Mouse (Mus musculus): Measurements from ENCODE around the gene Wdr72.

DNA sequence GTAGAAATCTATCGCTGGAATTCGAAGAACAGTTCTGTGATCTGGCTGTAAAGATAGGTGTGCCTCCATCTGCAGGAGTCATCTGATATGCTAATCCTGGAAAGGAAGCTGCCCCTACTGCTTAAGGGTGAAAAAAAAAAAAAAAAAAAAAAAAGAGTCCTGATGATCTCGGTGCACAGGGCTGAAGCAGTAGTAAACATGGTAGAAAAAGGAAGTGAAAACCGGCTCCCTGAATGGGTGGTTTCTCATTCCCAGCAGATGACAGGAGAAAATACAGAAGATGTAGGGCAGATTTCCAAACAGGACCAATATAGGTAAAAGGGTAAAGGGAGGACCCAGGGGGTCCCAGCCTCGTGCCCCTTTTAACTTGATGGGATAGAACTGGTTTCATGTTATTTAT is 16.1 kb downstream of the Wdr72 start:
- TF ChIP-seq CTCF (IDR thresholded peaks at IDR 0.05; ENCODE audit: control insufficient read depth, insufficient read depth, insufficient replicate concordance, low read depth, low read length) (no peak), POLR2A (IDR thresholded peaks at IDR 0.05; ENCODE audit: control insufficient read depth, low read depth, low read length) (no peak)

Measured in testis, adult 2 months (tissue).